Mouse (Mus musculus): ENCODE results near the gene Gm5039. TPM values are rescaled to one million over a fixed set of nuclear protein-coding genes. Genes with fewer than 3 reads are reported as not detected.
"Not testable (repeated sequence)": the region's sequence is repeated elsewhere in the genome, so short reads cannot be mapped to it uniquely, and the experiment has no call there.

The Gm5039 gene
- not detected in 2 replicates for polyA plus RNA-seq (2015; fragmentation: Nextera tagmentation; extraction: Ambion mirVana)

- not testable (repeated sequence) for ATAC-seq; H3K27ac ChIP-seq (ENCODE audit: low read length)
- 91% methylated on average over 2 of the region's 2 CpGs for WGBS
Measured at GRCm38 (mm10) chr12:88323926-88324325, at the start of gene Gm5039. TSS of gene Gm5039 (minus strand) at chr12:88324026.

DNA sequence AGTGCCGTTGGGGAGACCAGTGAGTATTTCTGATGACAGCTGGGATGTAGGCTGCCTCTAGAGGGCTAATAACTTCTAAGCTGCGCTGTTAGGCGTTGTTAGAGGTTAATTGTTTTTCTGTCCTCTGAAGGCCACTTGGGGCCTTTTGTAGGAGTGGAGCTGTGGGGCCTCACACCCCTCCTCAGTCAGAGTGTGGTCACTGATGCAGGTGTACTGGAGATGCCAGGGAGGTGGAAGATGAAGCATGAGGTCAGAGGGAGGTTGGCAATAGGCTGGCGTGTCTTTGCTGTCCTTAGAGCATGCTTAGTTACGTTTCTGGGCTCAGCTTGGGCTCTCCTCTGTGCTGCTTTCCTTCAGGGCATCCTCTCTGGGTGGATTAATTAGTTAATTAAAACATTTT lies 48.2 kb upstream of the Gm5039 start:
- no peak for ATAC-seq
- H3K9ac ChIP-seq (ENCODE audit: low read depth, low read length) = no peak overlapping the region
- no peak overlapping the region for H3K4me3 ChIP-seq (ENCODE audit: low read depth, low read length)
- H3K9me3 ChIP-seq (replicated peaks; ENCODE audit: control insufficient read depth, low read length, poor library complexity, severe bottlenecking) = no peaks in the 10 kb centered on the region
- H3K4me1 ChIP-seq (ENCODE audit: control insufficient read depth, insufficient read depth, low read length) = no peaks in the 10 kb centered on the region
- 0 out of 2 replicates have a peak, but pooled peaks cover 3% of the 10 kb centered on the region for H3K36me3 ChIP-seq (ENCODE audit: control insufficient read depth, insufficient read depth, low read length)
- no peaks in the 10 kb centered on the region for H3K27me3 ChIP-seq (ENCODE audit: control insufficient read depth, insufficient read depth, low read depth, low read length)
- no peak overlapping the region for H3K27ac ChIP-seq (ENCODE audit: low read length)
- 62% methylated on average over 5 of the region's 5 CpGs for whole genome bisulfite sequencing
- H3K4me2 ChIP-seq (ENCODE audit: low read length) = no peak overlapping the region

More at GRCm38 (mm10) chr12:88323926-88324325, at the start of gene Gm5039:
- H3K27me3 ChIP-seq (ENCODE audit: control insufficient read depth, insufficient read depth, low read depth, low read length); H3K4me3 ChIP-seq (ENCODE audit: low read depth, low read length); H3K9ac ChIP-seq (ENCODE audit: low read depth, low read length); H3K9me3 ChIP-seq (replicated peaks; ENCODE audit: control insufficient read depth, low read length, poor library complexity, severe bottlenecking); H3K4me2 ChIP-seq (ENCODE audit: low read length); H3K36me3 ChIP-seq (ENCODE audit: control insufficient read depth, insufficient read depth, low read length); H3K4me1 ChIP-seq (ENCODE audit: control insufficient read depth, insufficient read depth, low read length): not testable (repeated sequence)

DNA sequence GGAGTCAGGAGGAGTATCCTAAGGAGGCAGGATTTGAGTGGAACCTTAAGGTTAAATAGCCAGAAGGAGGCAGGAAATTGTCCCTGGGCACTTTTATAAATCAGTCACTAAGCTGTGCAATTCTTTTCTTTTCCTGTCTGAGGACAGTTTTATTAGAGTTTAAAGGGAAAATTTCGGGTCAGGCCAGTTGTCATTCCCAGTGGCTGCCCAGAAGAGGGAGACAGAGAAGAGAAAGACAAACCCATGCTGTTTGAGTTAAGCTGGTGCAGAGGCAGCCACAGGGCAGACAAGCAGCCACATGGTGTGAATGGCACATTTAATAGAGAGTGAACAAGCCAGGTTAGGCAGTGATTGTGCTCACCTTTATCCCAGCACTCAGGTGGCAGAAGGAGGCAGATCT lies 46.5 kb upstream of the Gm5039 start:
- H3K36me3 ChIP-seq (ENCODE audit: control insufficient read depth, insufficient read depth, low read length); H3K4me3 ChIP-seq (ENCODE audit: low read depth, low read length); H3K9ac ChIP-seq (ENCODE audit: low read depth, low read length); H3K9me3 ChIP-seq (replicated peaks; ENCODE audit: control insufficient read depth, low read length, poor library complexity, severe bottlenecking); H3K27ac ChIP-seq (ENCODE audit: low read length); ATAC-seq; H3K27me3 ChIP-seq (ENCODE audit: control insufficient read depth, insufficient read depth, low read depth, low read length); H3K4me1 ChIP-seq (ENCODE audit: control insufficient read depth, insufficient read depth, low read length); H3K4me2 ChIP-seq (ENCODE audit: low read length): not testable (repeated sequence)
- WGBS = 5% methylated on average over 1 of the region's 1 CpGs

- H3K4me1 ChIP-seq (ENCODE audit: control insufficient read depth, insufficient read depth, low read length); H3K9me3 ChIP-seq (replicated peaks; ENCODE audit: control insufficient read depth, low read length, poor library complexity, severe bottlenecking); ATAC-seq; H3K36me3 ChIP-seq (ENCODE audit: control insufficient read depth, insufficient read depth, low read length); H3K4me3 ChIP-seq (ENCODE audit: low read depth, low read length); H3K27ac ChIP-seq (ENCODE audit: low read length); H3K9ac ChIP-seq (ENCODE audit: low read depth, low read length); H3K4me2 ChIP-seq (ENCODE audit: low read length); H3K27me3 ChIP-seq (ENCODE audit: control insufficient read depth, insufficient read depth, low read depth, low read length): not testable (repeated sequence)
- 86% methylated on average over 4 of the region's 4 CpGs for WGBS
Measured at GRCm38 (mm10) chr12:88369690-88370089, 45.9 kb upstream of the Gm5039 start.

- no peaks in the 10 kb centered on the region for H3K27me3 ChIP-seq (ENCODE audit: control insufficient read depth, insufficient read depth, low read depth, low read length)
- H3K4me1 ChIP-seq (ENCODE audit: control insufficient read depth, insufficient read depth, low read length) = no peaks in the 10 kb centered on the region
- H3K9me3 ChIP-seq (replicated peaks; ENCODE audit: control insufficient read depth, low read length, poor library complexity, severe bottlenecking) = no peaks in the 10 kb centered on the region
- H3K9ac ChIP-seq (ENCODE audit: low read depth, low read length) = no peak overlapping the region
- no peak overlapping the region for H3K4me3 ChIP-seq (ENCODE audit: low read depth, low read length)
- ATAC-seq = no peak
- H3K27ac ChIP-seq (ENCODE audit: low read length) = no peak overlapping the region
- 89% methylated on average over 4 of the region's 4 CpGs for WGBS
- H3K4me2 ChIP-seq (ENCODE audit: low read length) = no peak overlapping the region
- H3K36me3 ChIP-seq (ENCODE audit: control insufficient read depth, insufficient read depth, low read length) = 0 out of 2 replicates have a peak, but pooled peaks cover 3% of the 10 kb centered on the region
Measured at GRCm38 (mm10) chr12:88368618-88369017, 44.8 kb upstream of the Gm5039 start.

GRCm38 (mm10) chr12:88367673-88368072 lies 43.8 kb upstream of the Gm5039 start:
- Histone ChIP-seq H3K4me3 (ENCODE audit: low read depth, low read length) (no peak overlapping the region), H3K27ac (ENCODE audit: low read length) (no peak overlapping the region), H3K9me3 (replicated peaks; ENCODE audit: control insufficient read depth, low read length, poor library complexity, severe bottlenecking) (no peaks in the 10 kb centered on the region), H3K4me1 (ENCODE audit: control insufficient read depth, insufficient read depth, low read length) (no peaks in the 10 kb centered on the region), H3K4me2 (ENCODE audit: low read length) (no peak overlapping the region), H3K27me3 (ENCODE audit: control insufficient read depth, insufficient read depth, low read depth, low read length) (no peaks in the 10 kb centered on the region), H3K9ac (ENCODE audit: low read depth, low read length) (no peak overlapping the region), H3K36me3 (ENCODE audit: control insufficient read depth, insufficient read depth, low read length) (no peaks in the 10 kb centered on the region)
- ATAC-seq = no peak
- 92% methylated on average over 4 of the region's 4 CpGs for WGBS

DNA sequence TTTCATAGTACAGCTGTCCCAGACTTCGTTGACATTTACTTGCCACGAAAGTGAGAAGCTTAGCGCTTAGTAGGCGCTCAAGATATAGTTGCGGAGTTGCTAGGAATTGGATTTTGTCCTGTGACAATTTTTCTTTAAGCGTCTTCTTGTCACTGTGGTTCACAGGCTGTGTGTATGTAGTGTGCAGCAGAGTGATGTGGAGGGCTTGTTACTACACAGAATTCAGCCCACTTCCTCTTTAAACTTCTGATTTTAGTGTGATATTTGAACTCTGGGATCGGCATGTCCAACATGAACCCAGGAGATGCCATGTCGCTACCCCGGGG lies 37.3 kb upstream of the Gm5039 start:
- Histone ChIP-seq H3K4me3 (ENCODE audit: low read depth, low read length) (peak overlapping the region; percentile 53), H3K27me3 (ENCODE audit: control insufficient read depth, insufficient read depth, low read depth, low read length) (no peaks in the 10 kb centered on the region), H3K9me3 (replicated peaks; ENCODE audit: control insufficient read depth, low read length, poor library complexity, severe bottlenecking) (no peaks in the 10 kb centered on the region), H3K36me3 (ENCODE audit: control insufficient read depth, insufficient read depth, low read length) (no peaks in the 10 kb centered on the region), H3K4me1 (ENCODE audit: control insufficient read depth, insufficient read depth, low read length) (0 out of 2 replicates have a peak, but pooled peaks cover 3% of the 10 kb centered on the region), H3K4me2 (ENCODE audit: low read length) (peak overlapping the region; percentile 56), H3K9ac (ENCODE audit: low read depth, low read length) (peak overlapping the region; percentile 68), H3K27ac (ENCODE audit: low read length) (no peak overlapping the region)
- WGBS = 52% methylated on average over 9 of the region's 9 CpGs
- peak; percentile 13 for ATAC-seq

- WGBS = under 1% methylated on average over 38 of the region's 38 CpGs
- Histone ChIP-seq H3K36me3 (ENCODE audit: control insufficient read depth, insufficient read depth, low read length) (no peaks in the 10 kb centered on the region), H3K4me2 (ENCODE audit: low read length) (peak within 1 kb of the TSS; percentile 56), H3K9me3 (replicated peaks; ENCODE audit: control insufficient read depth, low read length, poor library complexity, severe bottlenecking) (no peaks in the 10 kb centered on the region), H3K9ac (ENCODE audit: low read depth, low read length) (peak within 1 kb of the TSS; percentile 68), H3K27me3 (ENCODE audit: control insufficient read depth, insufficient read depth, low read depth, low read length) (no peaks in the 10 kb centered on the region), H3K27ac (ENCODE audit: low read length) (peak within 1 kb of the TSS; percentile 66), H3K4me1 (ENCODE audit: control insufficient read depth, insufficient read depth, low read length) (0 out of 2 replicates have a peak, but pooled peaks cover 3% of the 10 kb centered on the region), H3K4me3 (ENCODE audit: low read depth, low read length) (peak within 1 kb of the TSS; percentile 53)
- ATAC-seq = peak; percentile 98
Measured at GRCm38 (mm10) chr12:88360441-88361119, 36.8 kb upstream of the Gm5039 start, which contains the start of gene Adck1. TSS of gene Adck1 (plus strand) at chr12:88360554.

GRCm38 (mm10) chr12:88354182-88354702 lies 30.4 kb upstream of the Gm5039 start:
- H3K4me2 ChIP-seq (ENCODE audit: low read length) = peak overlapping the region; percentile 52
- 0 out of 2 replicates have a peak, but pooled peaks cover 2% of the 10 kb centered on the region for H3K4me1 ChIP-seq (ENCODE audit: control insufficient read depth, insufficient read depth, low read length)
- ATAC-seq = peak; percentile 62; the same call in 1 of the 2 replicates
- H3K9ac ChIP-seq (ENCODE audit: low read depth, low read length) = peak overlapping the region; percentile 45
- WGBS = 19% methylated on average over 33 of the region's 41 CpGs
- H3K9me3 ChIP-seq (replicated peaks; ENCODE audit: control insufficient read depth, low read length, poor library complexity, severe bottlenecking) = no peaks in the 10 kb centered on the region
- H3K36me3 ChIP-seq (ENCODE audit: control insufficient read depth, insufficient read depth, low read length) = no peaks in the 10 kb centered on the region
- H3K27me3 ChIP-seq (ENCODE audit: control insufficient read depth, insufficient read depth, low read depth, low read length) = no peaks in the 10 kb centered on the region
- no peak overlapping the region for H3K27ac ChIP-seq (ENCODE audit: low read length)
- H3K4me3 ChIP-seq (ENCODE audit: low read depth, low read length) = peak overlapping the region; percentile 32
